Mouse (Mus musculus): ENCODE data around the gene Rps28. TPM values are rescaled to one million over a fixed set of nuclear protein-coding genes. Genes with fewer than 3 reads are reported as not detected.
"Not testable (repeated sequence)": the region's sequence is repeated elsewhere in the genome, so short reads cannot be mapped to it uniquely, and the experiment has no call there.

The Rps28 gene
- total RNA-seq (2017) = 2,029 and 3,129 TPM in 2 replicates

GRCm38 (mm10) chr17:33824084-33824996, at the start of gene Rps28, which contains the start of gene Ndufa7:
Rps28 (minus strand) TSS chr17:33824562.
Ndufa7 (plus strand) TSS chr17:33824572.
- ATAC-seq (replicated peaks in 1 of 2; ENCODE audit: insufficient read depth in 1 of 2, low FRiP score in 2 of 2, low TSS enrichment in 1 of 2, low read depth in 1 of 2, poor library complexity in 2 of 2, severe bottlenecking in 2 of 2) = peak; percentile 95 to 96

- not testable (repeated sequence) for ATAC-seq (replicated peaks in 1 of 2; ENCODE audit: insufficient read depth in 1 of 2, low FRiP score in 2 of 2, low TSS enrichment in 1 of 2, low read depth in 1 of 2, poor library complexity in 2 of 2, severe bottlenecking in 2 of 2)
Observed at GRCm38 (mm10) chr17:33873537-33873936, 49.2 kb upstream of the Rps28 start, which contains the start of gene Gm7029. Gm7029 (plus strand) TSS chr17:33873837.

- peak; percentile 87 to 91 for ATAC-seq (replicated peaks in 1 of 2; ENCODE audit: insufficient read depth in 1 of 2, low FRiP score in 2 of 2, low TSS enrichment in 1 of 2, low read depth in 1 of 2, poor library complexity in 2 of 2, severe bottlenecking in 2 of 2)
Observed at GRCm38 (mm10) chr17:33865330-33866030, 41.1 kb upstream of the Rps28 start.

GRCm38 (mm10) chr17:33857816-33858215, 33.5 kb upstream of the Rps28 start:
- ATAC-seq (replicated peaks in 1 of 2; ENCODE audit: insufficient read depth in 1 of 2, low FRiP score in 2 of 2, low TSS enrichment in 1 of 2, low read depth in 1 of 2, poor library complexity in 2 of 2, severe bottlenecking in 2 of 2) = no peak

- ATAC-seq (replicated peaks in 1 of 2; ENCODE audit: insufficient read depth in 1 of 2, low FRiP score in 2 of 2, low TSS enrichment in 1 of 2, low read depth in 1 of 2, poor library complexity in 2 of 2, severe bottlenecking in 2 of 2) = peak; percentile 10 to 17; a peak in 1 of 4 replicates
Observed at GRCm38 (mm10) chr17:33851331-33851730, 27.0 kb upstream of the Rps28 start.

GRCm38 (mm10) chr17:33848139-33848538, 23.8 kb upstream of the Rps28 start:
- ATAC-seq (replicated peaks in 1 of 2; ENCODE audit: insufficient read depth in 1 of 2, low FRiP score in 2 of 2, low TSS enrichment in 1 of 2, low read depth in 1 of 2, poor library complexity in 2 of 2, severe bottlenecking in 2 of 2) = no peak

GRCm38 (mm10) chr17:33844196-33844595, 19.8 kb upstream of the Rps28 start:
- ATAC-seq (replicated peaks in 1 of 2; ENCODE audit: insufficient read depth in 1 of 2, low FRiP score in 2 of 2, low TSS enrichment in 1 of 2, low read depth in 1 of 2, poor library complexity in 2 of 2, severe bottlenecking in 2 of 2) = no peak

- ATAC-seq (replicated peaks in 1 of 2; ENCODE audit: insufficient read depth in 1 of 2, low FRiP score in 2 of 2, low TSS enrichment in 1 of 2, low read depth in 1 of 2, poor library complexity in 2 of 2, severe bottlenecking in 2 of 2) = peak; percentile 89 to 94
Observed at GRCm38 (mm10) chr17:33842966-33843795, 18.8 kb upstream of the Rps28 start, which contains the start of gene Cd320. Cd320 (plus strand) TSS chr17:33843091.

GRCm38 (mm10) chr17:33829561-33829960, 5.2 kb upstream of the Rps28 start:
- ATAC-seq (replicated peaks in 1 of 2; ENCODE audit: insufficient read depth in 1 of 2, low FRiP score in 2 of 2, low TSS enrichment in 1 of 2, low read depth in 1 of 2, poor library complexity in 2 of 2, severe bottlenecking in 2 of 2) = no peak

- no peak for ATAC-seq (replicated peaks in 1 of 2; ENCODE audit: insufficient read depth in 1 of 2, low FRiP score in 2 of 2, low TSS enrichment in 1 of 2, low read depth in 1 of 2, poor library complexity in 2 of 2, severe bottlenecking in 2 of 2)
Observed at GRCm38 (mm10) chr17:33828892-33829291, 4.5 kb upstream of the Rps28 start.

GRCm38 (mm10) chr17:33826850-33827249, 2.5 kb upstream of the Rps28 start:
- ATAC-seq (replicated peaks in 1 of 2; ENCODE audit: insufficient read depth in 1 of 2, low FRiP score in 2 of 2, low TSS enrichment in 1 of 2, low read depth in 1 of 2, poor library complexity in 2 of 2, severe bottlenecking in 2 of 2) = peak in 1 of 2 experiments; percentile 43; a peak in 1 of 4 replicates

GRCm38 (mm10) chr17:33825462-33825861, 1.1 kb upstream of the Rps28 start:
- ATAC-seq (replicated peaks in 1 of 2; ENCODE audit: insufficient read depth in 1 of 2, low FRiP score in 2 of 2, low TSS enrichment in 1 of 2, low read depth in 1 of 2, poor library complexity in 2 of 2, severe bottlenecking in 2 of 2) = no peak

GRCm38 (mm10) chr17:33824997-33825330, 602 bp upstream of the Rps28 start:
- not testable (repeated sequence) for ATAC-seq (replicated peaks in 1 of 2; ENCODE audit: insufficient read depth in 1 of 2, low FRiP score in 2 of 2, low TSS enrichment in 1 of 2, low read depth in 1 of 2, poor library complexity in 2 of 2, severe bottlenecking in 2 of 2)

- ATAC-seq (replicated peaks in 1 of 2; ENCODE audit: insufficient read depth in 1 of 2, low FRiP score in 2 of 2, low TSS enrichment in 1 of 2, low read depth in 1 of 2, poor library complexity in 2 of 2, severe bottlenecking in 2 of 2) = not testable (repeated sequence)
Observed at GRCm38 (mm10) chr17:33823171-33823570, 1.2 kb downstream of the Rps28 start.

- ATAC-seq (replicated peaks in 1 of 2; ENCODE audit: insufficient read depth in 1 of 2, low FRiP score in 2 of 2, low TSS enrichment in 1 of 2, low read depth in 1 of 2, poor library complexity in 2 of 2, severe bottlenecking in 2 of 2) = no peak
Observed at GRCm38 (mm10) chr17:33822436-33822959, 1.9 kb downstream of the Rps28 start.

- no peak for ATAC-seq (replicated peaks in 1 of 2; ENCODE audit: insufficient read depth in 1 of 2, low FRiP score in 2 of 2, low TSS enrichment in 1 of 2, low read depth in 1 of 2, poor library complexity in 2 of 2, severe bottlenecking in 2 of 2)
Observed at GRCm38 (mm10) chr17:33817969-33818643, 6.3 kb downstream of the Rps28 start.

Measured in hematopoietic stem cell, adult 5-6 weeks (primary cell).